Mouse (Mus musculus): ENCODE measurements around the gene Tmem43.

- TF ChIP-seq CTCF (IDR thresholded peaks at IDR 0.05 in 2 of 3, conservative IDR thresholded peaks at IDR 0.05 in 1 of 3; ENCODE audit: control insufficient read depth in 1 of 3, insufficient read depth in 1 of 3, low read depth in 2 of 3, low read length in 3 of 3, poor library complexity in 1 of 3, severe bottlenecking in 1 of 3) (no peak), POLR2A (IDR thresholded peaks at IDR 0.05; ENCODE audit: control insufficient read depth in 1 of 2, insufficient read depth in 1 of 2, low read depth in 1 of 2, low read length in 2 of 2, poor library complexity in 1 of 2) (peak; percentile 32 to 80; a peak in 2 of 4 replicates), SIN3A (IDR thresholded peaks at IDR 0.05; ENCODE audit: low read length) (no peak; the same call in 1 of the 2 replicates), MYC (IDR thresholded peaks at IDR 0.05; ENCODE audit: low read depth, low read length) (peak; percentile 96), TAL1 (IDR thresholded peaks at IDR 0.05; ENCODE audit: low read length) (no peak), RAD21 (IDR thresholded peaks at IDR 0.05; ENCODE audit: low read depth, low read length) (no peak), EP300 (IDR thresholded peaks at IDR 0.05; ENCODE audit: low read depth in 1 of 2, low read length in 2 of 2) (no peak), ZMIZ1 (IDR thresholded peaks at IDR 0.05; ENCODE audit: low read depth, low read length) (no peak), POLR2AphosphoS2 (IDR thresholded peaks at IDR 0.05; ENCODE audit: low read length) (no peak)
These were observed 1.2 kb upstream of the Tmem43 start for GRCm38 (mm10) chr6:91472319-91472718.
